Mouse (Mus musculus) T-cell, adult 66 days (primary cell): ENCODE results near the gene Vmn2r22. TPM values are rescaled to one million over a fixed set of nuclear protein-coding genes. Genes with fewer than 3 reads are reported as not detected.

ENCODE experiments used
- total RNA-seq, 2 experiments: library from RNA; stranded (reverse); gene quantifications; 3 replicates in 1 of 2; 4 replicates in 1 of 2; pipeline ENCODE4 v1.2.4; 2023

Gene Vmn2r22
- total RNA-seq, result not detected

GRCm38 (mm10) chr6:123650625-123651024 lies at the start of gene Vmn2r22:
Vmn2r22 (minus strand) TSS chr6:123650725.

Other genes starting within 250 kb of the Vmn2r22 start
- gene Vmn2r20, start 232.6 kb downstream of the Vmn2r22 start, total RNA-seq, result not detected
- not detected for gene Vmn2r21, start 117.3 kb downstream of the Vmn2r22 start, total RNA-seq
- gene Vmn2r23, start 51.9 kb upstream of the Vmn2r22 start, total RNA-seq, result not detected
- not detected for gene Vmn2r24, start 128.2 kb upstream of the Vmn2r22 start, total RNA-seq
- not detected for gene Vmn2r25, start 202.7 kb upstream of the Vmn2r22 start, total RNA-seq